Mouse (Mus musculus) frontal cortex, postnatal 36 days (tissue): ENCODE data around the gene Usp8.

ENCODE experiments used
- DNase-seq, 2 experiments: peaks; one replicate each; pipeline ENCODE4 v3.0.0; 2022; ENCODE audit warnings: low spot score in 2 of 2

The Usp8 gene

GRCm38 (mm10) chr2:126740314-126740713 is 33.2 kb downstream of the Usp8 start:
- no peak for DNase-seq

DNA sequence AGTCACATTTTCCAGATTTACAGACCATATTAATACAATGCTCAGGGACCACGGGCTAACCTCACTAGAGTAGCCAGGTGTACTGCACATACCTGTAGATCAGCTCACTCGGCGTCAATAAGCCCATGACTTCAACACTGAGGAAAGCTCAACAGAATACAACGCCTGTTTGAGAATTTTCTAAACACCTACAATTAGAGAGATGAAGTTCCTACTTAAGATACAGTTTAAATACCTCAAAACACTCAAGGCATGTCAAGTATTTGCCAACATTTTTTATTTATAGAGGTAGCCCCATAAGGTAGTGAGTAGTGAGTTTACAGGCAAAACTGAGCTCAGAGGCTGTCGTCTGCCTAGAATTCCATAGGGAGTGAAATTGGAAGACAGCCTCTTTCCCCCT is 36.3 kb downstream of the Usp8 start:
- no peak for DNase-seq

DNA sequence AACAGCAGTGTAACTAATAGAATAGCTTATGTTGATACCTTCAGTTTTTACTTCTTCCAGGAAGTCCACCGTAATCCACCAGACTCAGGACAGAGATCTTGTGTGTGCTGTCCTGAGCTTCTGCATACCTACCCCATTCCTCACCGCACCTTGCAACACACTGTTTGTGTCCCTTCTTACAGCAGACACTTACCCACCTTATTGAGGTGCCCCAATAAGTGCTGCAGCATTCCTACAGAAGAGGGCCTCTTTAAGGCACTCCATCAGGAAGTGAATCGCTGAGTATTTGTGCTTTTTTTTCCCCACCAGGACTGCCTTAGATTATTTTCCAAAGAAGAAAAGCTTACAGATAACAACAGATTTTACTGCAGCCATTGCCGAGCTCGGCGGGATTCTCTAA is 48.5 kb downstream of the Usp8 start:
- no peak for DNase-seq

- DNase-seq: no peak
Observed at GRCm38 (mm10) chr2:126759351-126759750, 52.2 kb downstream of the Usp8 start.

DNA sequence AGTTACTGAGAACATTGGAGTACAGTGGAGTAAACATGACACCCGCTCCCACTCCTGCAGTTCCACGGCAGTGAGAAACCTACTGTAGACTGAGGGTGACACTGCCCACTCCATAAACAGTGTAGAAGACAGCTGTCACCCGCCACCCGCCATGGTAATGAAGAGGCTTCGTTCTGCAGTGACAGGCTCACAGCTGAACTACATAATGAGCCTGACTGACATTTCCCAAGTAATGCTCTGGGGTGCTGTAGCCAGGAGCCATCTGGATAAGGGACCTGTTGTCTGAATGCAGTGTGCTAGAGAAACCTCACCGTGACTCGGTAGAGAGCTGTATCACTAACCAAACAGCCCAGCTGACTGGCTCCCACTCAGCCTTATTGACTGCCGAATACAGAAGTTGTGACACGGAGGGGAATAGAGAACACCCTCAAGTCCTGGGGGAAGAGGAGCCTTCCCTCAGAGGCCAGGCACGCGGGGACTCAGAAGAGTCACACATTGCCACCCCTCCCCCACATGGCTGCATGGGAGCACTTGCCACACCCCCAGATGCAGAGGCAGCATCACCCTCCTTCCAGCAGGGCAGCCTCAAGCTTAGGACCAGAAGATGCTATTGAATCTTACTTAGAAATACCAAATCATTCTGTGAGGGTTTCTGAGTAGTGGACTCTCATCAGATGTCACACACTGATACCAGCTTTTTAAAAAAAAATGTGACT is 58.9 kb downstream of the Usp8 start:
- DNase-seq: peak; percentile 28 to 34

GRCm38 (mm10) chr2:126767599-126767998 is 60.5 kb downstream of the Usp8 start:
- DNase-seq: no peak

DNA sequence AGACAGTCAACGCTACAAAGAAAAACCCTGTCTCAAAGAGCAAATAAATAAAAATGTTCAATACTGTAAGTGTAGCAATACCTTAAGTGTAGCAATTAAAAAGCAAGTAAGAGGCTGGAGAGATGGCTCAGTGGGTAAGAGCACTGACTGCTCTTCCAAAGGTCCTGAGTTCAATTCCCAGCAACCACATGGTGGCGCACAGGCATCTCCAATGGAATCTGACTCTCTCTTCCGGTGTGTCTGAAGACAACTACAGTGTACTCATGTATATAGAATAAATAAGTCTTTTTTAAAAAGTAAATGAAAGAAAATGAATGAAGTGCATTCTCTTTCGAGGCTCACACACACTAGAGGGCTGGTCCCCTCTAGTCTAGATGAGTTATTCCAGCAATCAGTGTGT is 61.1 kb downstream of the Usp8 start:
- DNase-seq: no peak

GRCm38 (mm10) chr2:126769431-126770181 is 62.5 kb downstream of the Usp8 start:
- DNase-seq: peak in 1 of 2 experiments; percentile 13

DNA sequence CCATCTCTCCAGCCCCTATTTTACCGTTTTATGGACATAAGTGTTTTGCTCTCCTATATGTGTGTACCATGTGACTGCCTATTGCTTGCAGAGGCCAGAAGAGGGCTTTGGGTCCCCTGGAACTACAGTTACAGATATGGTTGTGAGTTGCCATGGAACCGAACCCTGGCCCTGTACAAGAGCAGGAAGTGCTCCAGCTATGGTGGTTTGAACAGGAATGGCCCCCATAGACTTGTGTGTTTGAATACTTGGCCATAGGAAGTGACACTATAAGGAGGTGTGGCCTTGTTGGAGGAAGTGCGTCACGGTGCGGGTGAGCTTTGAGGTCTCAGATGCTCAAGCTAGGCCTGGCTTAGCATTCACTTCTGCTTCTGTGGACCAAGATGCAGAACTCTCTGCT is 65.1 kb downstream of the Usp8 start:
- DNase-seq: no peak

GRCm38 (mm10) chr2:126775951-126776350 is 68.8 kb downstream of the Usp8 start:
- no peak for DNase-seq

- no peak for DNase-seq
Observed at GRCm38 (mm10) chr2:126776416-126776815, 69.3 kb downstream of the Usp8 start.

- DNase-seq: no peak
Observed at GRCm38 (mm10) chr2:126778806-126779205, 71.7 kb downstream of the Usp8 start.

GRCm38 (mm10) chr2:126780286-126780685 is 73.2 kb downstream of the Usp8 start:
- no peak for DNase-seq

DNA sequence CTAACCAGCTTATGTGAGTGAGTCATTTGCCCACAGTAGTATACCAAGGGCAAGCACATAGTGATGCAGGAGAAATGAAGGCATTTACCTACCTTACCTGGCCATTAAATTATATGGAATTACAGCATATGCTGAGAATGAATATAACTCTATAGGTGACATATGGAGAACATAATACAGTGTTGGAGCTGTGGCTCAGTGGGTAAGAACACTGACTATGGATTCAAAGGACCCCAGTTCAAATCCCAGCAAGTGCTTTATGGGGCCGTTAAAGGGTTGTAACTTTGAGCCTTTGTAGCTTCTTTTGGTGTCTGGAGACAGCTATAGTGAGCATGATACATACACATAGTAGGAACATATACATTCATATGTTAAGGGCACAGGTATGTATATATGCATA is 74.3 kb downstream of the Usp8 start:
- DNase-seq: no peak

GRCm38 (mm10) chr2:126782433-126782832 is 75.3 kb downstream of the Usp8 start:
- peak in 1 of 2 experiments; percentile 79 for DNase-seq

DNA sequence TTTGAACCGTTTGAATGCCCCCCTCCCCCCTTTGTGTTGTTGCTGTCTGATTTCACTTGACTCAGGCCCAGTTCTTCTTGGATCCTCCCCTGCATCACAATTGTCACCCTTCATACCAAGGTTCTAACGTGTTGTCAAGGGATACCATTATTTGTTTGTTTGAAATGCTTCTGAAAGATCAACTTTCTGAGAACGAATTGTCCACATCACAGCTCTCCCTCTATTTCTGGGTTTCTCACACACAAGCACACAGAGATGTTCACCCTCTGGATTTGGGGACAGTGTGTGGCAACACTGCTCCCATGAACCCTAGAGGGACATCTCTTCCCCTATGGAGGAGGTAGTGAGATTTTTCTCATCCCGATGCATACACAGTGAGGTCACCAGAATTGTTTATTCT is 76.2 kb downstream of the Usp8 start, which contains the start of gene Usp50:
Gene Usp50 (minus strand): TSS at position 101 of the 400 bp plus-strand sequence.
- no peak for DNase-seq

GRCm38 (mm10) chr2:126787721-126788342 is 80.7 kb downstream of the Usp8 start:
- DNase-seq: peak; percentile 51 to 58

DNA sequence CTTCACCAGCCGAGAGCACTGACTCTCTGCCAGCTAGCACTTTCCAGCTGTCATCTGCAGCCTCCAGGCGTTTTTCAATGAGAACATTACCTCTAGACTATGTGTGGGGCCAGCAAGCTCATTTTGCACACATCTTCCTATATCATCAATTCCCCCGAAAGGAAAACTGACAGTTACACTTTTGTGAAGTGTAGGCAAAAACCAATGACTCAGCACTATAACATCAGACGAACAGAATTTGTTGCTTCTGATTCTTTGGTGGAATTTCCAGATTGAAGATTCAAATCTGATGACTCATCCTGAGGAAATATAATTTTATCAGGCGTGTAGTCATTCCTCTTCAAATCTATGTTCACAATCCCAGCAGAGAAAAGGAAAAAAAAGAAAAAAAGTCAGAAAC is 85.5 kb downstream of the Usp8 start:
- no peak for DNase-seq

- DNase-seq: no peak
Observed at GRCm38 (mm10) chr2:126795708-126796107, 88.6 kb downstream of the Usp8 start.

DNA sequence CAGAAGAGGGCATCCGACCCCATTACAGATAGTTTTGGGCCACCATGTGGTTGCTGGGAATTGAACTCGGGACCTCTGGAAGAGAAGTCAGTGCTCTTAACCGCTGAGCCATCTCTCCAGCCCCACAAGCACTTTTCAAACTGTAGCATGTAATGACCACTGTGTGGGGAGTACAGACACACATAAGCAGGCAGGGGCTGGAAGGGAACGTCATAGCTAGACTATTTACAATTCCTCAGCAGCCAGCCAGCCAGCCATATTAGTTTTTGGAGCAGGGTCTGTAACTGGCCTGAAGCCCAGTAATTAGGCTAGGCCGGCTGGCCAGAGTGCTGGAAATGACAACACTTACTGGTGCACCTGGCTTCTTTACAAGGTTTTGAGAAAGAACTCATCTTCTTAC is 91.3 kb downstream of the Usp8 start:
- no peak for DNase-seq

GRCm38 (mm10) chr2:126801980-126802379 is 94.9 kb downstream of the Usp8 start:
- DNase-seq: no peak
